Comparison of ENCODE assay signal across 14 mouse cellular contexts in the genomic region with DNA sequence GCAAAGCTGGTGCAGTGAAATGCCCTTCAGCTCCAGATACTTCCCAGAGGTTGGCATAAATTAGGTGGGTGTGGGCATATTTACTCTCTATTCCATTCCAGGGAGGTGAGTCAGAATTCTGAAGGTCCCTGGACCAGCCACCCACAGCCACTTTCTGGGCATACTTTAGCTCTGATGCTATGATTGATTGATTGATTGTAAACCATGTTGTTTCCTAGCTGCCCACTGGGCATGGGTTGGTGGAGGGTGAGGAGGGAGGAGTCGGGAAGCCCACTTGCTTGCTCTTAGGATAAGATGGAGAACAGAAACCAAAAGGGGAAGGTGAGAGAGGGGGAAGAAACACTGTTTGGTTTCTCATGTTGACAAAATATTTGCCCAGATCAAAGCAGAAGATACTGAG.
DNase-seq lines count a peak whose midpoint lies in the region; ATAC-seq and TF ChIP-seq lines count a peak whose summit lies in the region.
"Had no signal": no experiment of that assay in that cellular context is flagged by ENCODE, and none has a peak within 500 bp of the region (broad histone marks: within the 10 kb centered on the region; RNA-seq: fewer than 3 reads in every experiment).

No protein-coding gene starts in this region.

- CTCF ChIA-PET in Patski (lab: Charles Lee) = interaction anchor here (0.8 to 2.3 kb wide), 4 partner anchors 25 to 139 kb away, joined by 3 to 7 read pairs (median 4); no protein-coding TSS in a partner anchor

- H3K27me3 ChIP-seq in Patski = no peaks in the 10 kb centered on the region
- H3K27me3 ChIP-seq in intestine, embryonic 16.5 days (replicated peaks; ENCODE audit: control insufficient read depth, insufficient read depth, low read length) = no peaks in the 10 kb centered on the region
- H3K27me3 ChIP-seq: embryonic facial prominence, embryonic 13.5 days; limb, embryonic 13.5 days; stomach, embryonic 15.5 days had no signal

- no peaks in the 10 kb centered on the region for H3K36me3 ChIP-seq in intestine, embryonic 16.5 days (ENCODE audit: control insufficient read depth, insufficient read depth, low read length)
- H3K36me3 ChIP-seq: embryonic facial prominence, embryonic 13.5 days; limb, embryonic 13.5 days; stomach, embryonic 15.5 days had no signal

- POLR2A ChIA-PET in Patski (lab: Charles Lee) = interaction anchor here (1.6 kb wide), 1 partner anchor 63 kb away, joined by 7 read pairs; no protein-coding TSS in a partner anchor

- H3K9me3 ChIP-seq in intestine, embryonic 16.5 days (ENCODE audit: control insufficient read depth, low read length) = no peaks in the 10 kb centered on the region
- H3K9me3 ChIP-seq: embryonic facial prominence, embryonic 13.5 days; limb, embryonic 13.5 days; stomach, embryonic 15.5 days had no signal

- H3K4me1 ChIP-seq in intestine, embryonic 16.5 days (ENCODE audit: control insufficient read depth, insufficient read depth, low read length) = peaks cover 2% of the 10 kb centered on the region
- H3K4me1 ChIP-seq: limb, embryonic 13.5 days; stomach, embryonic 15.5 days had no signal

- H3K4me3 ChIP-seq in intestine, embryonic 16.5 days (ENCODE audit: low read length) = no peak overlapping the region
- H3K4me3 ChIP-seq: embryonic facial prominence, embryonic 13.5 days; limb, embryonic 13.5 days; stomach, embryonic 15.5 days had no signal

- WGBS in intestine, embryonic 16.5 days = 58% methylated on average over 1 of the region's 1 CpGs

- H3K4me2 ChIP-seq in intestine, embryonic 16.5 days (ENCODE audit: low read depth, low read length) = no peak overlapping the region
- H3K4me2 ChIP-seq: embryonic facial prominence, embryonic 13.5 days; limb, embryonic 13.5 days; stomach, embryonic 15.5 days had no signal

- peak overlapping the region; percentile 33; the same call in 1 of the 2 replicates for H3K27ac ChIP-seq in intestine, embryonic 16.5 days (ENCODE audit: low read length)
- H3K27ac ChIP-seq: embryonic facial prominence, embryonic 13.5 days; limb, embryonic 13.5 days; stomach, embryonic 15.5 days had no signal

- TF ChIP-seq CTCF in Patski (IDR thresholded peaks at IDR 0.05) = no peak

- peak; percentile 52 for DNase-seq in A20 (ENCODE audit: low read depth, low spot score)
- DNase-seq in Patski (ENCODE audit: low read depth, low spot score) = peak; percentile 60
- peak; percentile 34 for DNase-seq in lung, postnatal 36 days
- no peak for DNase-seq in testis, postnatal 10 days (ENCODE audit: low spot score)
- no peak for DNase-seq in retina, postnatal 1 day
- DNase-seq in embryo, embryonic 10 days (ENCODE audit: low spot score) = no peak
- DNase-seq: cerebellum, adult 2 months; right cerebral cortex, postnatal 25 days had no signal

- H3K9ac ChIP-seq in intestine, embryonic 16.5 days (ENCODE audit: low read depth, low read length) = no peak overlapping the region
- H3K9ac ChIP-seq: embryonic facial prominence, embryonic 13.5 days; limb, embryonic 13.5 days; stomach, embryonic 15.5 days had no signal

- ATAC-seq in Patski = peak; percentile 84
- no peak for ATAC-seq in intestine, embryonic 16.5 days
- ATAC-seq: forebrain, embryonic 14.5 days; inflammation-experienced regulatory T-cells, adult 6 months had no signal

- in situ Hi-C loops in Patski (cut with MboI; ENCODE audit: low pct_unique_long_range_greater_than_20kb) = loop anchor here (25.0 kb wide), 2 partner anchors 276 to 451 kb away; no protein-coding TSS in a partner anchor

Comparison
In these comparisons a context has a peak if more than half of its experiments do, and no peak if none do; other contexts are left out.
1. DNase-seq: peak in A20 (single experiment), Patski (single experiment) and lung, postnatal 36 days (single experiment); none in testis, postnatal 10 days (single experiment), retina, postnatal 1 day (single experiment) and embryo, embryonic 10 days (single experiment).